Mouse (Mus musculus) heart, postnatal 0 days (tissue): ENCODE measurements around the gene Tmem117.

Experiments
- CTCF ChIP-seq: IDR thresholded peaks from 2 replicates; pipeline ENCODE4 v1.5.1; 2016; ENCODE audit warnings: antibody characterized with exemption, control low read depth, low read depth
- EP300 ChIP-seq: IDR thresholded peaks from 2 replicates; pipeline ENCODE4 v1.6.1; 2016; ENCODE audit warnings: antibody characterized with exemption, low read depth

- no peak for TF ChIP-seq CTCF
- TF ChIP-seq EP300: no peak
These were observed 415.0 kb downstream of the Tmem117 start for GRCm38 (mm10) chr15:95044011-95044410.
